Mouse (Mus musculus) heart, embryonic 16.5 days (tissue): ENCODE data around the gene Spop. TPM values are rescaled to one million over a fixed set of nuclear protein-coding genes. Genes with fewer than 3 reads are reported as not detected.

Experiments
- ATAC-seq: fragments of 200-750 bp; cut with Nextera tagmentation; replicated peaks from 2 replicates; pipeline ENCODE4 v1.8.0; 2017; ENCODE audit warnings: moderate number of reproducible peaks; ENCODE audit not compliant: insufficient read depth, low FRiP score; ENCODE audit errors: extremely low read depth
- H3K27ac ChIP-seq: fragments of 300-500 bp; sonication (generic); 2 replicates; pipeline ENCODE4 v1.5.1; 2014; ENCODE audit warnings: mild to moderate bottlenecking, low read length, control low read depth, moderate library complexity
- H3K27me3 ChIP-seq: fragments of 300-500 bp; sonication (generic); 2 replicates; pipeline ENCODE4 v1.6.1; 2014; ENCODE audit warnings: low read length, mixed read lengths; ENCODE audit not compliant: control insufficient read depth, insufficient read depth
- H3K36me3 ChIP-seq: fragments of 300-500 bp; sonication (generic); 2 replicates; pipeline ENCODE4 v1.6.1; 2014; ENCODE audit not compliant: control insufficient read depth, insufficient read depth
- H3K4me1 ChIP-seq: fragments of 300-500 bp; sonication (generic); 2 replicates; pipeline ENCODE4 v1.6.1; 2014; ENCODE audit warnings: low read length, mixed read lengths; ENCODE audit not compliant: control insufficient read depth, insufficient read depth
- H3K4me2 ChIP-seq: fragments of 300-500 bp; sonication (generic); 2 replicates; pipeline ENCODE4 v1.6.1; 2014; ENCODE audit warnings: low read depth, mild to moderate bottlenecking, control low read depth, low read length
- H3K4me3 ChIP-seq: fragments of 300-500 bp; sonication (generic); 2 replicates; pipeline ENCODE4 v1.5.1; 2014; ENCODE audit warnings: mild to moderate bottlenecking, control low read depth, low read length
- H3K9ac ChIP-seq: fragments of 300-500 bp; sonication (generic); 2 replicates; pipeline ENCODE4 v1.6.1; 2014; ENCODE audit warnings: low read length, control low read depth
- H3K9me3 ChIP-seq: fragments of 300-500 bp; sonication (generic); replicated peaks from 2 replicates; pipeline ENCODE4 v1.6.1; 2016; ENCODE audit warnings: low read length; ENCODE audit not compliant: control insufficient read depth
- WGBS: fragments of 180-500 bp; shearing (Covaris S2); extraction: QIAGEN DNeasy Blood & Tissue Kit; methylation state at CpG from one replicate; pipeline ENCODE4 v1.1.7; 2014; 5-methylcytosine and 5-hydroxymethylcytosine counted together
- polyA plus RNA-seq: library from polyadenylated mRNA; unstranded; fragments of >200 nt; fragmentation: Nextera tagmentation; extraction: Ambion mirVana; gene quantifications from 2 replicates; pipeline ENCODE4 v1.2.1, GENCODE M21; 2015

Gene Spop
- polyA plus RNA-seq, 1 experiment from 2014 or later: 157 TPM

DNA sequence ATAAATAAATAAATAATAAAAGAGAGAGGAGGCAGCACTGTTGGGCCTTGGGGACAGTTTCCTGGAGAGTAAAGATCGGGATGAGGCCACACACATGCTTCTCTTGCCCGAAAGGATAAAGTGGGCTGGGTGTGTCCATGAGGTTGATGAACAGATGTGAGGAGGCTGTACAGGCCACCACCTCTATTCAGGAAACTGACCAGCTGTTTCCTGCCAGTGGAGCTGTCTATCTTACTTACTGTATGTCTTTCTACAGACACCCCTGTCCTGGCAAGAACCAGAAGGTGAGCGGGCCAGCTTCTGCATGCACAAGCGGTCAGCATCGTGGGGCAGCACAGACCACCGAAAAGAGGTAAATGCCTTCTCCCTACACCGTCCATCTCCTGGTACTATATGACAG lies 42.7 kb upstream of the Spop start:
- WGBS: 85% methylated on average over 7 of the region's 7 CpGs
- H3K9me3 ChIP-seq: no peaks in the 10 kb centered on the region
- no peak for ATAC-seq
- H3K27me3 ChIP-seq: no peaks in the 10 kb centered on the region
- no peak overlapping the region for H3K9ac ChIP-seq
- no peak overlapping the region for H3K27ac ChIP-seq
- no peak overlapping the region for H3K4me3 ChIP-seq
- H3K36me3 ChIP-seq: peaks cover 13% of the 10 kb centered on the region
- H3K4me1 ChIP-seq: peaks cover 10% of the 10 kb centered on the region
- H3K4me2 ChIP-seq: no peak overlapping the region

- no peaks in the 10 kb centered on the region for H3K27me3 ChIP-seq
- no peak for ATAC-seq
- H3K4me1 ChIP-seq: peaks cover under 1% of the 10 kb centered on the region; the same call in 1 of the 2 replicates
- 44% methylated on average over 9 of the region's 9 CpGs for WGBS
- H3K36me3 ChIP-seq: 0 out of 2 replicates have a peak, but pooled peaks cover 9% of the 10 kb centered on the region
- H3K4me3 ChIP-seq: no peak overlapping the region
- H3K27ac ChIP-seq: no peak overlapping the region
- no peaks in the 10 kb centered on the region for H3K9me3 ChIP-seq
- no peak overlapping the region for H3K4me2 ChIP-seq
- no peak overlapping the region for H3K9ac ChIP-seq
Observed at GRCm38 (mm10) chr11:95378926-95379325, 35.0 kb upstream of the Spop start.

- Histone ChIP-seq H3K9ac (no peak overlapping the region), H3K4me3 (no peak overlapping the region), H3K36me3 (0 out of 2 replicates have a peak, but pooled peaks cover 9% of the 10 kb centered on the region), H3K27ac (no peak overlapping the region), H3K9me3 (no peaks in the 10 kb centered on the region), H3K27me3 (no peaks in the 10 kb centered on the region), H3K4me2 (no peak overlapping the region), H3K4me1 (peaks cover 3% of the 10 kb centered on the region; the same call in 1 of the 2 replicates)
- ATAC-seq: no peak
- WGBS: 51% methylated on average over 5 of the region's 5 CpGs
Observed at GRCm38 (mm10) chr11:95379552-95379951, 34.3 kb upstream of the Spop start.

DNA sequence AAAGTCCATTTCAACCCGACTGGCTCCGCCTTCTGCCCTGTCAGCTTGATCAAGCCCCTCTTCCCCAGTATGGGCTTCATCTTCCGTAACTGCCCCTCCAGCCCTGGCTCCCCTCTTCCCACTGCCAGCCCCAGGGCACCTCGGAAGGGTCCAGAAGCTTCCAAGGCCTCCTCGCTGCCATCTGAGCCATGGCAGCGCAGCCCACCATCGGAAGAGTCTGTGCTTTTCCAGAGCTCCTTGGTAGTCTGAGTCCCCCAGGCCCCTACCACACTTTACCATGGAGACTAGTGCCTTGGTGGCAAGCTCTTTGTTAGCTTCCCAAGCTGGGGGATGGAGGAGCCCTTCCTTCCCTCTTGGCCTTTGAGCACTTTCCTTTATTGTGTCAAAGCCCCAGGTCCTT lies 33.2 kb upstream of the Spop start:
- Histone ChIP-seq H3K27ac (no peak overlapping the region), H3K4me3 (no peak overlapping the region), H3K4me2 (no peak overlapping the region), H3K9me3 (no peaks in the 10 kb centered on the region), H3K4me1 (peaks cover 7% of the 10 kb centered on the region), H3K9ac (no peak overlapping the region), H3K27me3 (no peaks in the 10 kb centered on the region), H3K36me3 (0 out of 2 replicates have a peak, but pooled peaks cover 4% of the 10 kb centered on the region)
- no peak for ATAC-seq
- 87% methylated on average over 7 of the region's 7 CpGs for WGBS

- peaks cover 11% of the 10 kb centered on the region for H3K4me1 ChIP-seq
- H3K27ac ChIP-seq: no peak overlapping the region
- H3K4me3 ChIP-seq: no peak overlapping the region
- WGBS: 88% methylated on average over 1 of the region's 1 CpGs
- no peaks in the 10 kb centered on the region for H3K9me3 ChIP-seq
- H3K9ac ChIP-seq: no peak overlapping the region
- H3K27me3 ChIP-seq: no peaks in the 10 kb centered on the region
- no peak overlapping the region for H3K4me2 ChIP-seq
- 0 out of 2 replicates have a peak, but pooled peaks cover 4% of the 10 kb centered on the region for H3K36me3 ChIP-seq
- ATAC-seq: no peak
Observed at GRCm38 (mm10) chr11:95381146-95381545, 32.7 kb upstream of the Spop start.

GRCm38 (mm10) chr11:95383331-95383986 lies 30.4 kb upstream of the Spop start:
- ATAC-seq: no peak
- Histone ChIP-seq H3K4me3 (no peak overlapping the region), H3K27me3 (no peaks in the 10 kb centered on the region), H3K9me3 (no peaks in the 10 kb centered on the region), H3K4me1 (peaks cover 11% of the 10 kb centered on the region), H3K27ac (no peak overlapping the region), H3K4me2 (no peak overlapping the region), H3K9ac (no peak overlapping the region), H3K36me3 (peaks cover 18% of the 10 kb centered on the region)
- WGBS: 78% methylated on average over 5 of the region's 5 CpGs

GRCm38 (mm10) chr11:95384004-95384318 lies 29.9 kb upstream of the Spop start:
- peak overlapping the region; percentile 66 for H3K9ac ChIP-seq
- peak overlapping the region; percentile 64 for H3K4me3 ChIP-seq
- H3K4me1 ChIP-seq: peaks cover 11% of the 10 kb centered on the region
- 39% methylated on average over 9 of the region's 9 CpGs for WGBS
- H3K36me3 ChIP-seq: peaks cover 20% of the 10 kb centered on the region
- H3K27ac ChIP-seq: peak overlapping the region; percentile 50; the same call in 1 of the 2 replicates
- H3K27me3 ChIP-seq: no peaks in the 10 kb centered on the region
- H3K9me3 ChIP-seq: no peaks in the 10 kb centered on the region
- peak overlapping the region; percentile 61 for H3K4me2 ChIP-seq
- ATAC-seq: no peak

- Histone ChIP-seq H3K4me2 (peak within 1 kb of the TSS; percentile 67), H3K27ac (peak within 1 kb of the TSS; percentile 86), H3K4me3 (peak within 1 kb of the TSS; percentile 64), H3K36me3 (peaks cover 25% of the 10 kb centered on the region), H3K27me3 (no peaks in the 10 kb centered on the region), H3K4me1 (peaks cover 11% of the 10 kb centered on the region), H3K9me3 (no peaks in the 10 kb centered on the region), H3K9ac (peak within 1 kb of the TSS; percentile 79)
- under 1% methylated on average over 42 of the region's 42 CpGs for WGBS
- peak; percentile 90 for ATAC-seq
Observed at GRCm38 (mm10) chr11:95384319-95384972, 29.4 kb upstream of the Spop start, which contains the start of gene Slc35b1. Slc35b1 (plus strand) TSS chr11:95384692.

DNA sequence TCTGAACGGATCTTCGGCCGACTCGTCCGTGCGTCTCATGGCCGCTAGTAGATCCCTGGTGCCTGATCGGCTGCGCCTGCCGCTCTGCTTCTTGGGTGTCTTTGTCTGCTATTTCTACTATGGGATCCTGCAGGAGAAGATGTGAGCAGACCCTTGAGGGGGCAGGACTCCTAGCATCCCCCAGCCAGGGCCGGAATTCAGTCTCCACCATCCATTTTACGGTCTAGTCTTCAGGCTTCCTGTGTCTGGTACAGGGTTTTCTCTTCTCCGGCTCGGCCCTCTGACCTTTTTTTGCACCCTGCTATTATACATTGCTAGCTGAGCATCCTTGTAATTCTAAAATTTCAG lies 28.9 kb upstream of the Spop start:
- Histone ChIP-seq H3K36me3 (peaks cover 29% of the 10 kb centered on the region), H3K27me3 (no peaks in the 10 kb centered on the region), H3K9ac (peak overlapping the region; percentile 79), H3K27ac (peak overlapping the region; percentile 86), H3K4me2 (peak overlapping the region; percentile 67), H3K4me1 (peaks cover 11% of the 10 kb centered on the region), H3K4me3 (peak overlapping the region; percentile 64), H3K9me3 (no peaks in the 10 kb centered on the region)
- no peak for ATAC-seq
- WGBS: 0% methylated on average over 14 of the region's 14 CpGs
